Mouse (Mus musculus): ENCODE results near the gene Cuedc2.

The Cuedc2 gene

GRCm38 (mm10) chr19:46339287-46339971, 927 bp upstream of the Cuedc2 start:
- peak in 1 of 2 experiments; percentile 31 for DNase-seq (ENCODE audit: low spot score in 2 of 2)

GRCm38 (mm10) chr19:46338942-46339286, 412 bp upstream of the Cuedc2 start:
- no peak for DNase-seq (ENCODE audit: low spot score in 2 of 2)

GRCm38 (mm10) chr19:46337719-46338330, 677 bp downstream of the Cuedc2 start:
- DNase-seq (ENCODE audit: low spot score in 2 of 2) = no peak

GRCm38 (mm10) chr19:46333906-46334305, 4.6 kb downstream of the Cuedc2 start:
- no peak for DNase-seq (ENCODE audit: low spot score in 2 of 2)

- no peak for DNase-seq (ENCODE audit: low spot score in 2 of 2)
Observed at GRCm38 (mm10) chr19:46332721-46333339, 5.7 kb downstream of the Cuedc2 start.

- DNase-seq (ENCODE audit: low spot score in 2 of 2) = no peak
Observed at GRCm38 (mm10) chr19:46331936-46332335, 6.6 kb downstream of the Cuedc2 start.

GRCm38 (mm10) chr19:46331326-46331725, 7.2 kb downstream of the Cuedc2 start:
- DNase-seq (ENCODE audit: low spot score in 2 of 2) = no peak

- DNase-seq (ENCODE audit: low spot score in 2 of 2) = no peak
Observed at GRCm38 (mm10) chr19:46330696-46331095, 7.8 kb downstream of the Cuedc2 start.

GRCm38 (mm10) chr19:46329951-46330350, 8.6 kb downstream of the Cuedc2 start:
- peak; percentile 81 to 82 for DNase-seq (ENCODE audit: low spot score in 2 of 2)

- no peak for DNase-seq (ENCODE audit: low spot score in 2 of 2)
Observed at GRCm38 (mm10) chr19:46329031-46329641, 9.4 kb downstream of the Cuedc2 start.

GRCm38 (mm10) chr19:46328081-46329030, 10.1 kb downstream of the Cuedc2 start, which contains the start of gene Fbxl15:
Gene Fbxl15, plus strand, starts transcription at chr19:46328184.
- DNase-seq (ENCODE audit: low spot score in 2 of 2) = peak; percentile 87 to 92

- DNase-seq (ENCODE audit: low spot score in 2 of 2) = no peak
Observed at GRCm38 (mm10) chr19:46327531-46328064, 10.9 kb downstream of the Cuedc2 start.

- DNase-seq (ENCODE audit: low spot score in 2 of 2) = no peak
Observed at GRCm38 (mm10) chr19:46326756-46327305, 11.7 kb downstream of the Cuedc2 start, which contains the start of gene Psd. Gene Psd, minus strand, starts transcription at chr19:46327156.

GRCm38 (mm10) chr19:46326019-46326755, 12.3 kb downstream of the Cuedc2 start:
- no peak for DNase-seq (ENCODE audit: low spot score in 2 of 2)

GRCm38 (mm10) chr19:46324918-46325317, 13.6 kb downstream of the Cuedc2 start:
- no peak for DNase-seq (ENCODE audit: low spot score in 2 of 2)

GRCm38 (mm10) chr19:46324366-46324765, 14.1 kb downstream of the Cuedc2 start:
- DNase-seq (ENCODE audit: low spot score in 2 of 2) = no peak

- DNase-seq (ENCODE audit: low spot score in 2 of 2) = no peak
Observed at GRCm38 (mm10) chr19:46323716-46324115, 14.8 kb downstream of the Cuedc2 start.

- no peak for DNase-seq (ENCODE audit: low spot score in 2 of 2)
Observed at GRCm38 (mm10) chr19:46322996-46323572, 15.4 kb downstream of the Cuedc2 start.

GRCm38 (mm10) chr19:46322144-46322995, 16.1 kb downstream of the Cuedc2 start:
- no peak for DNase-seq (ENCODE audit: low spot score in 2 of 2)
